Comparison of ENCODE assay signal across 8 mouse cellular contexts in genomic region chrX:42540756-42541053, GRCm38 (mm10). TPM values are rescaled to one million over a fixed set of nuclear protein-coding genes. Genes with fewer than 3 reads are reported as not detected.
DNase-seq lines count a peak whose midpoint lies in the region; ATAC-seq and TF ChIP-seq lines count a peak whose summit lies in the region.

No protein-coding gene starts in this region.

- no peak for ATAC-seq in embryonic facial prominence, embryonic 12.5 days (ENCODE audit: insufficient number of reproducible peaks, insufficient read depth, low FRiP score, low TSS enrichment)
- ATAC-seq in stomach, embryonic 15.5 days (ENCODE audit: insufficient read depth, low FRiP score, low read depth) = no peak

- no peaks in the 10 kb centered on the region for H3K79me2 ChIP-seq in liver, adult 2 months (ENCODE audit: control insufficient read depth, insufficient read depth, low read length)

- DNase-seq in 3T3-L1 (ENCODE audit: low read depth, low spot score) = peak; percentile 78
- DNase-seq in adrenal gland, adult 8-10 months = peak; percentile 38
- no peak for DNase-seq in heart, embryonic 10.5 days (ENCODE audit: low spot score)
- peak; percentile 63 for DNase-seq in kidney, adult 9 months
- peak; percentile 61 for DNase-seq in liver, adult 2 months (ENCODE audit: extremely low read depth, low read depth, low spot score)
- peak; percentile 87 for DNase-seq in naive thymus-derived CD4-positive, alpha-beta T cell, adult 2 months (ENCODE audit: low read depth)

- H3K4me1 ChIP-seq in embryonic facial prominence, embryonic 12.5 days = no peaks in the 10 kb centered on the region
- no peaks in the 10 kb centered on the region for H3K4me1 ChIP-seq in heart, embryonic 10.5 days
- no peaks in the 10 kb centered on the region for H3K4me1 ChIP-seq in liver, adult 2 months (ENCODE audit: control insufficient read depth, insufficient read depth, low read length)
- no peaks in the 10 kb centered on the region for H3K4me1 ChIP-seq in stomach, embryonic 15.5 days

- TF ChIP-seq POLR2A in liver, adult 2 months (IDR thresholded peaks at IDR 0.05; ENCODE audit: extremely low read depth, insufficient read depth, low read length) = no peak

- H3K27ac ChIP-seq in embryonic facial prominence, embryonic 12.5 days = no peak overlapping the region
- no peak overlapping the region for H3K27ac ChIP-seq in heart, embryonic 10.5 days
- no peak overlapping the region for H3K27ac ChIP-seq in liver, adult 2 months (replicated peaks; ENCODE audit: insufficient read depth, low read depth, low read length)
- H3K27ac ChIP-seq in stomach, embryonic 15.5 days = no peak overlapping the region

- no peaks in the 10 kb centered on the region for H3K9me3 ChIP-seq in embryonic facial prominence, embryonic 12.5 days
- H3K9me3 ChIP-seq in heart, embryonic 10.5 days = no peaks in the 10 kb centered on the region
- H3K9me3 ChIP-seq in stomach, embryonic 15.5 days = no peaks in the 10 kb centered on the region

- H3K9ac ChIP-seq in embryonic facial prominence, embryonic 12.5 days = no peak overlapping the region
- H3K9ac ChIP-seq in liver, adult 2 months (ENCODE audit: low read depth, low read length) = no peak overlapping the region
- no peak overlapping the region for H3K9ac ChIP-seq in stomach, embryonic 15.5 days

- H3K36me3 ChIP-seq in embryonic facial prominence, embryonic 12.5 days = no peaks in the 10 kb centered on the region
- H3K36me3 ChIP-seq in heart, embryonic 10.5 days = no peaks in the 10 kb centered on the region
- H3K36me3 ChIP-seq in liver, adult 2 months (ENCODE audit: control insufficient read depth, insufficient read depth, low read length) = no peaks in the 10 kb centered on the region
- no peaks in the 10 kb centered on the region for H3K36me3 ChIP-seq in stomach, embryonic 15.5 days

- peak overlapping the region; percentile 33; the same call in 1 of the 2 replicates for H3K4me2 ChIP-seq in embryonic facial prominence, embryonic 12.5 days (replicated peaks)
- peak overlapping the region; percentile 35 for H3K4me2 ChIP-seq in stomach, embryonic 15.5 days

- H3K27me3 ChIP-seq in embryonic facial prominence, embryonic 12.5 days = no peaks in the 10 kb centered on the region
- H3K27me3 ChIP-seq in heart, embryonic 10.5 days (ENCODE audit: insufficient read depth, poor library complexity, severe bottlenecking) = no peaks in the 10 kb centered on the region
- no peaks in the 10 kb centered on the region for H3K27me3 ChIP-seq in liver, adult 2 months (ENCODE audit: control insufficient read depth, insufficient read depth, low read length)
- H3K27me3 ChIP-seq in stomach, embryonic 15.5 days (replicated peaks) = no peaks in the 10 kb centered on the region

- peak; percentile 40; the same call in 1 of the 2 replicates for TF ChIP-seq CTCF in liver, adult 2 months (IDR thresholded peaks at IDR 0.05; ENCODE audit: low read depth, low read length)

- H3K4me3 ChIP-seq in embryonic facial prominence, embryonic 12.5 days = no peak overlapping the region
- peak overlapping the region; percentile 15; the same call in 1 of the 2 replicates for H3K4me3 ChIP-seq in heart, embryonic 10.5 days
- H3K4me3 ChIP-seq in liver, adult 2 months (ENCODE audit: insufficient read depth, low read depth, low read length) = peak overlapping the region; percentile 45; the same call in 1 of the 2 replicates
- peak overlapping the region; percentile 11; the same call in 1 of the 2 replicates for H3K4me3 ChIP-seq in stomach, embryonic 15.5 days (replicated peaks)

- 27% methylated on average over 5 of the region's 5 CpGs for WGBS in embryonic facial prominence, embryonic 12.5 days
- WGBS in heart, embryonic 10.5 days = 53% methylated on average over 5 of the region's 5 CpGs
- WGBS in liver, adult 2 months = 5% methylated on average over 5 of the region's 5 CpGs
- 31% methylated on average over 5 of the region's 5 CpGs for WGBS in stomach, embryonic 15.5 days

RNA-seq across cellular contexts. Expression of gene Sh2d1a, which starts 38.5 kb away (rescaled TPM):
- total RNA-seq in adrenal gland, adult 8-10 months (2022) = not detected
- polyA plus RNA-seq in embryonic facial prominence, embryonic 12.5 days (2016; fragmentation: Nextera tagmentation; extraction: Ambion mirVana) = 0.47 and 0.56 TPM in 2 replicates
- not detected in 2 replicates for polyA plus RNA-seq in heart, embryonic 10.5 days (2016; fragmentation: Nextera tagmentation; extraction: Ambion mirVana)
- total RNA-seq in liver, adult 2 months (2014; rRNA removed) = 0.20 and 0.55 TPM in 2 replicates
- 0.20 TPM in 2 replicates for polyA plus RNA-seq in liver, adult 2 months (2012; rRNA removed)
- 1.7 and 2.0 TPM in 2 replicates for polyA plus RNA-seq in stomach, embryonic 15.5 days (2015; fragmentation: Nextera tagmentation; extraction: Ambion mirVana)

RNA-seq across cellular contexts. Expression of gene Tex13c2, which starts 51.2 kb away (rescaled TPM):
- not detected for total RNA-seq in adrenal gland, adult 8-10 months (2022)
- polyA plus RNA-seq in embryonic facial prominence, embryonic 12.5 days (2016; fragmentation: Nextera tagmentation; extraction: Ambion mirVana) = not detected in 2 replicates
- polyA plus RNA-seq in heart, embryonic 10.5 days (2016; fragmentation: Nextera tagmentation; extraction: Ambion mirVana) = not detected in 2 replicates
- not detected in 2 replicates for total RNA-seq in liver, adult 2 months (2014; rRNA removed)
- polyA plus RNA-seq in liver, adult 2 months (2012; rRNA removed) = not detected in 2 replicates
- polyA plus RNA-seq in stomach, embryonic 15.5 days (2015; fragmentation: Nextera tagmentation; extraction: Ambion mirVana) = not detected in 2 replicates
